Mouse (Mus musculus) urinary bladder, postnatal 25 days (tissue): ENCODE measurements around the gene Cxcr4.
"Not testable (repeated sequence)": the region's sequence is repeated elsewhere in the genome, so short reads cannot be mapped to it uniquely, and the experiment has no call there.

Experiments
- DNase-seq: peaks from one replicate; pipeline ENCODE4 v3.0.0; 2022; ENCODE audit warnings: low spot score

Cxcr4 gene

DNA sequence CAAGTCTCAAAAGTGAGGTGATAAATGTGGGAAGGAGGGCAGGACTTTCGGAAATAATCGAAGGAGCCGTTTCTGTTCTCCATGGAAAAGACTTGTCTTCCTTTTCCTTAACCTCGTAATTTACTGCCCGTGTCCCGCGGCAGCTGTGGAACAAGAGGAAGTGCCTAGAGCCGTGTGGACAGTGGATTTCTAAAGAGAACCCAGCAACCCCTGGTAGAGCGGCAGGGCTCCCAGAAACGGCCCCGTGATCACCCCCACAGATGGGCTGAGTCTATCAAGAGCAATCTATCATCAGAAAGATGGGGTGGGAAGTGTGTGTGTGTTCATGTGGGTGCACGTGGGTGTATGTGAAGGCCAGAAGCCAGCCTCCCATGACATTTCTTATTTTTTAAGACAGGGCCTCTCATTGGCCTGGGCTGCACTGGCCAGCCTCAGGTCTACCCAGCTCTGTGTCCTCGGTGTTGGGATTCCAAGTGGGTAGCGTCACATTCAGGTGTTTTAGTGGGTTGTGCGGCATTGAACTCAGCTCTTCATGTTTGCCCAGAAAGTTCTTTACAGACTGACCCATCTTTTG is 5.2 kb upstream of the Cxcr4 start:
- DNase-seq: no peak

GRCm38 (mm10) chr1:128595528-128595927 is 3.4 kb upstream of the Cxcr4 start:
- DNase-seq: no peak

- no peak for DNase-seq
Measured at GRCm38 (mm10) chr1:128595105-128595420, 3.0 kb upstream of the Cxcr4 start.

GRCm38 (mm10) chr1:128594353-128595104 is 2.4 kb upstream of the Cxcr4 start:
- no peak for DNase-seq

DNA sequence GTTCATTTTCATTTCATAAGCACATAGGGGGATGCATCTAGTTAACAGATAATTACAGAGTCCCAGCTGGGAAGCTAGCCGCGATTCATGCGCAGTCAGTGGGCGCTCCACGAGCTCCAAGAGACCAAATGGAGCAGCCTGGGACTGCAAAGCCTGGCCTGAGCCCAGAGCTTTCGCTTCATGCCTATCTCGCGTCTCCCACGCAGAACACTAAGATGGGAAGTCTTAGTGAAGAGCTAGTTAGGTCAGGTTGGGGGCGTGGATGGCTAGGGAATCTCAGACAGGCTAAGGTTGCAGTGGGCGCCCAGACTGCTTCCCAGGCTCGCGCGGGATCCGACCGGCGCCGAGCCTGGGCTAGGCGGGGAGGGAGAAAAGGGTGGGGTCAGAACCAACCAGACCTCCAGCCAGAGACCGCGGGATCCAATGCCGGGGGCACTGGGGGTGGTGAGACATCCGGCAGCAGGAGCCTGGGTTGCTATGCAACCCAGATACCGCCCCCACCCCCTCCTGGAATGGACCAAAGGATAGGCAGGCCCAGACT is 938 bp upstream of the Cxcr4 start:
- DNase-seq: peak; percentile 8

GRCm38 (mm10) chr1:128591721-128592210 is 327 bp downstream of the Cxcr4 start:
- DNase-seq: no peak

GRCm38 (mm10) chr1:128590816-128591720 is 1.0 kb downstream of the Cxcr4 start:
- peak; percentile 15 for DNase-seq

DNA sequence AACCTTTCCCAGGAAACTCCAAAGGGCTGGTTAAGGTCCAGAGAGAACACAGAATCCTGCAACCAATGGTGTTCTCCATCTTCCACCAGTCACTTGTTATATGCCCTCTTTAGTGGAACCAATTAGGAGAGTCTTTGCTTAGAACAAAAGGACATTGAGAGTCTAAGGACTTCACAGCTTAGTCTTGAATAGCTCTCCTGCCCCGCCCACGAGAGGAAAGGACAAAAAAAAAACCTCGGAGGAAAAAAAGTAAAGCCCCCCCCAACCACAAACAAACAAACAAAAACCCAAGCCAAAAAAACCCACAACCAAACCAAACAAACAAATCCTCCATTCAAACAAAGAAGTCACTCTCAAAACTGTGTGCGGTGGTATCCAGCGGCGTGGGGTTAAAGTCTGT is 2.1 kb downstream of the Cxcr4 start:
- no peak for DNase-seq

GRCm38 (mm10) chr1:128589488-128589887 is 2.6 kb downstream of the Cxcr4 start:
- DNase-seq: no peak

DNA sequence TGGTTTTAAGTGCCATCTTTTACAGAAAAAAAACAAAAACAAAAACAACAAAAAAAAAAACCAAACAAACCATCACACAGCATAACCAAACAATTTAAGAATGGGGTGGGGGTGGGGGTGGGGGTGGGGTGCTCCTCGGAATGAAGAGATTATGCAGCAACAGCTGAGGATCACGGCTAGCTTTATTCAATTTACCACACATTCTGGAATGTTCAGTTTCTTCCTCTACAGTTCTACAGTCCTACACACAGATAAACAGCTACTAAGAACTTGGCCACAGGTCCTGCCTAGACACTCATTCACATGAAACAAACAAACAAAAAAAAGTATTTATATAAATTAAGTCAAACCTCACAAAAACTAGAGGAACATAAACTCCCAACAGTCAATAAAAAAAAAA is 3.8 kb downstream of the Cxcr4 start:
- no peak for DNase-seq

DNA sequence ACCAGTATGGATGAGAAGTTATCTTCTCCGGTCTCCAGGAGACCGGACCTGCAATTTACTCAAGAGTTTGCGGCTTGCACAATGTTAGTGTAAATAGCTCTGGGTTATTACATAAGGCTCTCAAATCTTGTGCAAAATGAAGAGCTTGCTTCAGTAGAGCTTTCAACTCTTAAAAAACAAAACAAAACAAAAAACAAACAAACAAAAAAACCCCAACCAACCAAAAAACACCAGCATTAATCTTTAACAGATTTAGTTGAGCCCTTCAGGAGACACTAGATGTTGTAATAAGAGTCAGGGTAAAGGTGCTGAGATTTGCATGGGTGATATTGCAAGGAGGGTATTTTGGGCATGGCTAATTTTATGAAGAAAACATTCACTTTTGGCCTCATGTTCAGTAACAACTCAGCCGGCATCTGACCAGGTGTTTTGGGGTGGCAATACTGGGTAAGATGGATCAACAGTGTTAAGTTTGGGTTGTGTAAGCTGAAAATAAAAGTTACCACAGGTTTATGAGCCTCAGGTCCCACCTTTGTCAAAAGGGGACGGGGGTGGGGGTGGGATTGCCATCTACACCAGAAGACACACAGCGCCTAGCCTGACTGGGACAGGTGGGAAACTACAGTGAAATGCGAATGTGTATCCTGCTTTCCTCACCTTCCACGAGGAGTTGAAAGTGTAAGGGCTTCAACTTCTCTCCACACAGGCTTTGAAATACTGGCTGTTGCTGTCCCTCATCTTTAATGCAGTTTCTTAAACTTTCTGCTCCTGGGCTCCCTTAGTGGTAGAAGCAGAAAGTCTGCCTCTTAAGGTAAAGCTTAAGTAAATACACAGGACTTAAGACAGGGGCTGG is 4.9 kb downstream of the Cxcr4 start:
- DNase-seq: no peak

DNA sequence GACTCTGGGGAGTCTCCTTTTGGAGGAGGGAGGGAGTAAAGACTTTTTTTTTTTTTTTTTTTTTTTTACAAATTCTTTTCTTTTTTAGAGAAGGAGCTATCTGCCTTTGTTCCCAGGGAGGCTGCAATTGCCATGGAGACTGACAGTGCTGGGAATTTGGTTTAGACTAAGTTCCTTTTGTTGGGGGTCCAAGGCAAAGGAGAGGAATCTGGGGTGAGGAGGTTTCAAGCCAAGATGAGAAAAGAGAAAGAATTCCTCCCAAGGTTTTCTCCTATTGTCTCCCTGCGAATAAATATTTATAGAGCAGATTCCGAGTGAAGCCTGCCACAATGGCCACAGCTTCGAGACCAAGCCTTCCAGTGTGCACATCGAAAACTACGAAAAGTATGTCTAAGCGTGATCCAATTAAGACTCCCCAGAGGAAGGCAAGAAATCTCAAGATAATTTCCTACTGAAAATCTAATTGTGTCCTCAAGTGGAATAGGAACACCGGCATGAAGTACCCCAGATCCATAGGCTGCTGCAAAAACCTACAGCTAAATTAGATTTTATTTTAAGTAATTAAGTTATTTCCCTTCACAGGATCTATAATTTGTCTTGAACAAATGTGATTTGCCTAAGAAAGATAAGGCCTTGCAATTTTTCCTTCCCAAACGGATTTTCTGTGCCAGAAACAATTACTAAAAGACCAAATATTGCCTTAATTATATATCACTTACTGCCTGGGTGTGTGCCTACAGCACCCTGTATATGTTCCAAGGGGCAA is 5.7 kb downstream of the Cxcr4 start:
- no peak for DNase-seq

DNA sequence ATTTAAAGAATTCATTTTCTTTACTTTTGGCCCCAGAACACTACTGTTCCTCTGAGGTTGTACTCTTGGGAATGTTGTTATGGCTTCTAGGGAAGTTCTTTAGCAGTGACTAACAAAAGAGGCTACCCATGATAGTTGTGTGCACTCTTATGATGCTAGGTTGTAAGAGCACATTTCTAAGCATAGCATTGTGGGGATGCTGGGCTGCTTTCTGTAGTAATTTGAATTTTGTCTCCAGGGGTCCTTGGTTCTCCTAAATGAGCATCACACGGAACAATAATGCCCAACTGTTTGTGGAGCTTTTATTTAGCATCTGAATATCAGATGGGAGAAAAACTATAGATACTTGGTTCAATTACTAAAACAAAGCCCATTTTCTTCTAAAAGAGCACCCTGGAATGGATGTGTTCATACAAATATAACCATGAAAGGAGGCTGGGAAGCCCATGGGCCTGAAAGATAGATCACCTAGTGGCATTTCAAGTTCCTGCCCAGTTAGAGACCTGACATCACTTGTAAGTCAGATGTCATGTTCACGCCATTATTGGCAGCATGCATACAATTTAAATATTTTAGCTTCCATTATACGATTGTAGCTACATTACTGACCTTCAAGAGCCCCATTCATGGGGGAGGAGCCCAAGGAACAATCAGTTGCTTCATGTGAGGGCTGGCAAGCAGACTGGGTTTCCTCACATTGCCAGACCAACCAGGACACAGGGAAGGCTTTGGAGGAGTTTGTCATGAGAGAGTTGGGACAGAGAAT is 6.5 kb downstream of the Cxcr4 start:
- DNase-seq: no peak

- not testable (repeated sequence) for DNase-seq
Measured at GRCm38 (mm10) chr1:128584716-128585115, 7.4 kb downstream of the Cxcr4 start.

GRCm38 (mm10) chr1:128583279-128583872 is 8.7 kb downstream of the Cxcr4 start:
- no peak for DNase-seq

DNA sequence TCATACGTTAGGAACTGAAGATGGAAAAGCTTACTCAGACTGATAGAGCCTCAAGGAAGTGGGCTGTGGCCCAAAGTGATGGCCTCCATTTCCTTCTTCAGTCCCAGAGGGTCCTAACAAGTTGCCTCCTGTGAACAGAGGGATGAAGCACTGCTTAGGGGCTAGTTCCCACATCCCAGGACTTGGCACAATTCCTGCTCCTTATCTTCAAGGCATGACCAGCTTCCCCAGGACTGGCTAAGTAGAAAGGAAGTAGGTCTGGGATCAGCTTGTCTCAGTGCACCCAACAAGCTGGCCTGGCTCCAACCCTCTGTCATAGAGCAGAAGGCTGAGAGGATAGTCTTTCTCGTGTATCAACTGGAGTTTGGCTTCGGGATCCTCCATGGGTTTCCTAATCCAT is 11.8 kb downstream of the Cxcr4 start:
- DNase-seq: no peak

GRCm38 (mm10) chr1:128578454-128578853 is 13.6 kb downstream of the Cxcr4 start:
- no peak for DNase-seq

DNA sequence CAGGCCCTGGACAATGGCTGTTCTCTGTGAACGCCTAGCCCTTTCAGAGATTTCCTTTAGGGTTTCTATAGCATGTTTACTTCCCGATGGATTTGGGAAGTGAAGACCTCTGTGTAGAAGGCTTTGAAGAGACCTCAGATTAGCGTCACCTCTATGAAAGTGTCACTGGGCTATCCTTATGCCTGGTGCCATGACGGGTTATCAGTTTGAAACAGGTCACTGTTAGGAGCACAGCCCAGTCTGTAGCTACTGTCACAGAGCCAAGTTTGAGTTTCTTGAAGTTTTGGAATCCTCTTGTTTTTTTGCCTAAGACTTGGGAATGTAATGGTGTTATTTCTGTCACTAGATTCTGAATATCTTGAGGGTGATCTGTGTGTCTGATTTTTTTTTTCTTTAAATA is 17.0 kb downstream of the Cxcr4 start:
- no peak for DNase-seq

DNA sequence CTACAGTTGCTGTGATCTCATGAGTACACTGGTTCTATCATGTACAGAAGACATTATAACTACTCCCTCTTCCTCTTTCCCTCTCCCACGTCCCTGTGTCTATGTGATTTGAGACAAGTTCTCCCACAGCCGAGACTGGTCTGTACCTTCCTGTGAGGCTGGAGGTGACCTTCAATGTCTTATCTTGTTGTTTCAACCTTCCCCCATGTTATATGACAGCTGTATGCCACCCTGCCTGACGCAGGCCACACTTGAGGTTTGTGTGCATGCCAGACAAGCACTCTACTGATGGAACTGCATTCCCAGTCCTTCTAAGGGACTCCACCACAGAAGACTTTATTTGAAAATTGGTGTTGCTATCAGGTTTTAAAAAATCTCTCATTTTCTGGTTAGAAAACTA is 21.1 kb downstream of the Cxcr4 start:
- no peak for DNase-seq
